Mouse (Mus musculus) heart, postnatal 14 days (tissue): ENCODE measurements around the gene Olfr592. TPM values are rescaled to one million over a fixed set of nuclear protein-coding genes. Genes with fewer than 3 reads are reported as not detected.
"Not testable (repeated sequence)": the region's sequence is repeated elsewhere in the genome, so short reads cannot be mapped to it uniquely, and the experiment has no call there.

Experiments used
- DNase-seq, 2 experiments: peaks; one replicate each; pipeline ENCODE4 v3.0.0; 2021 to 2022
- intact Hi-C: fragments of 180-260 bp; cut with DNase I; formaldehyde crosslinking; loops from one replicate; pipeline ENCODE4 v1.15.1; 2025
- long read RNA-seq, 2 experiments: library from polyadenylated mRNA; stranded (forward); transcript quantifications; one replicate each; pipeline ENCODE4 v2.0.0; 2021
- total RNA-seq, 2 experiments: library from RNA; stranded (reverse); gene quantifications; 2 replicates each; pipeline ENCODE4 v1.2.3; 2021

The Olfr592 gene
- not detected for total RNA-seq
- long read RNA-seq, experiment 1, result 0 reads
- long read RNA-seq, experiment 2, result 0 reads

GRCm38 (mm10) chr7:103184503-103184902, at the start of gene Olfr592:
Olfr592 (plus strand) TSS chr7:103184803.
- intact Hi-C loops, DNase-seq: not testable (repeated sequence)

DNA sequence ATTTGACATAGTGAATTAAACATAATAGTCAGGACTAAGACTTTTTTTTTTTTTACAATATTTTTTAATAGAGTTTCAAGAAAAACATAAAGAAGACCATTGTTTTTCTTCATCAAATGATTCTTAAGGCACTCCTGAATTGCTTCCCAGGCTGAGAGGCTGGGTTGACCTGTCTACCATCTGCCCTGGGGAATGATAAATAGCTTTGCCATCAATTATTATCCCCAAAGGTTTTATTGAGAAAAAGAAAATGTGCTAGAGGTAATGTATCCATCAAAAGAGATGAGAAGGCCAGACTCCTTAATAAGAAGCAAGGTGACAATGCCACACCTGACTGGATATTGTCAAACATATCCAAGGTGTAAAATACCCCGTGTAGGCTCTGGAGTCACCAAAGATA, 44.0 kb upstream of the Olfr592 start, which contains the start of gene Olfr588-ps1:
TSS of gene Olfr588-ps1 (plus strand) at position 301 of the 400 bp plus-strand sequence.
- intact Hi-C loops, result no loop called here
- no peak for DNase-seq

- no peak for DNase-seq
- intact Hi-C loops, result no loop called here
These were observed 28.3 kb upstream of the Olfr592 start, which contains the start of gene Olfr589 for GRCm38 (mm10) chr7:103156256-103156655. Olfr589 (minus strand) TSS chr7:103156356.

DNA sequence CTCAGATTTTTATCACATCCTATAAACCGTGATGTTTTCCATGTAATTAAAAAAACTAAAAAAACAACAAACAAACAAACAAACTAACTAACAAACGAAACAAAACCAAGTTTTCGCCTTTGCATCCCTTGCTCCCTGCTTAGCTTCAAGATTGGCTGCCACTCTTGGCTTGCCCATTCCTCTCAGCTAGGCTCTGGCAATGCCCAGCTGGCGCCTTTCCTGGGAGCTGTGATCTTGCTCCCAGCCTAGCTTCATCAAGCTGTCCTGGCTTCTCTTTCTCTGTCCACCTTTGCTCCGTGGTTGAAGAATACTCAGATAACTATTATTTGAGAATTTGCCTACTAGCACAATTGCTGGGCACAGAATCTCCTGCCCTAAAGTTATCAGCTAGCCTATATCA, 14.9 kb upstream of the Olfr592 start:
- no peak for DNase-seq
- intact Hi-C loops, result no loop called here

DNA sequence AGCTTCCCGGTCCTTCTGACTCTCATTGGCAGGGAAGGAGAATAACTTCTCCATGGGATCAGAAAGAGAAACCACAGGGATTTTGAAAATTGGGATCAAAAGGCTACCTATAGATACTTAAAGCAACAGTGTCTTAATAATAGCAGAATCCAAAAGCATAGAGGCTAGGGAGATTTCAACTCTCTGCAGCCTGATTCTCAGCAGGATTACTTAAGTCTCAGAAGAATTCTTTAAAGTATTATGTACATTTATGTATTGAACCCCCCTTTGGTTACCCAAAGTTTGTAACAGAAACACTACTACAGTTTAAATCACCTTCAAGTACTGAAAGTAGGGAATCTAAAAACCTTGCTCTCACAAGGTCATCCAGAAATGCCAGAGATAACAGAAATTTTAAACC, 6.4 kb upstream of the Olfr592 start, which contains the start of gene Olfr591:
TSS of gene Olfr591 (minus strand) at position 101 of the 400 bp plus-strand sequence.
- no peak for DNase-seq
- intact Hi-C loops, result no loop called here

GRCm38 (mm10) chr7:103211562-103211961, 27.0 kb downstream of the Olfr592 start, which contains the start of gene Olfr593:
Olfr593 (plus strand) TSS chr7:103211862.
- intact Hi-C loops, result no loop called here
- no peak for DNase-seq

DNA sequence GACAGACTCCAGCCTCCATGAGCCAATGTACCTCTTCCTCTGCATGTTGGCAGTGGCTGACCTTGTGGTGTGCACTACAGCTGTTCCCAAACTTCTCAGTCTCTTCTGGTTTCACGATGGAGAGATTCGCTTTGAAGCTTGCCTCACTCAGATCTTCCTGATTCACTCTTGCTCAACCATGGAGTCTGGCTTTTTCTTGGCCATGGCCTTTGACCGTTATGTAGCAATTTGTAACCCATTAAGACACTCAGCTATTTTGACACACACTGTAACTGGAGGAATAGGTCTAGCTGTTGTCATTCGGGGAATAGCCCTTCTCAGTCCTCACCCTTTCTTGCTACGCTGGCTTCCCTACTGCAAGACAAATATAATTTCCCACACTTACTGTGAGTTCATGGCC, 27.4 kb downstream of the Olfr592 start:
- intact Hi-C loops, result not testable (repeated sequence)

GRCm38 (mm10) chr7:103216696-103217095, 32.1 kb downstream of the Olfr592 start, which contains the start of gene Olfr594:
Olfr594 (plus strand) TSS chr7:103216996.
- intact Hi-C loops, result no loop called here
- DNase-seq, result no peak

More for the DNA sequence above, 27.4 kb downstream of the Olfr592 start:
- DNase-seq, result not testable (repeated sequence)

Other genes with a start within 250 kb of the Olfr592 start
- gene Olfr573-ps1, start 242.2 kb upstream of the Olfr592 start, total RNA-seq, result not detected
- gene Olfr574, start 236.3 kb upstream of the Olfr592 start, total RNA-seq, result not detected
- not detected for gene Olfr575, start 226.0 kb upstream of the Olfr592 start, total RNA-seq
- gene Olfr576, start 222.1 kb upstream of the Olfr592 start, total RNA-seq, result not detected
- gene Olfr577, start 208.9 kb upstream of the Olfr592 start, total RNA-seq, result not detected
- not detected for gene Olfr578, start 195.5 kb upstream of the Olfr592 start, total RNA-seq
- not detected for gene Olfr582, start 146.8 kb upstream of the Olfr592 start, total RNA-seq
- gene Olfr583, start 133.5 kb upstream of the Olfr592 start, total RNA-seq, result not detected
- not detected for gene Olfr584, start 102.9 kb upstream of the Olfr592 start, total RNA-seq
- not detected for gene Olfr585, start 87.1 kb upstream of the Olfr592 start, total RNA-seq
- not detected for gene Olfr586, start 59.2 kb upstream of the Olfr592 start, total RNA-seq
- not detected for gene Olfr588-ps1, start 43.9 kb upstream of the Olfr592 start, total RNA-seq
- gene Olfr589, start 28.4 kb upstream of the Olfr592 start, total RNA-seq, result not detected
- not detected for gene Olfr591, start 6.5 kb upstream of the Olfr592 start, total RNA-seq
- not detected for gene Olfr593, start 27.1 kb downstream of the Olfr592 start, total RNA-seq
- not detected for gene Olfr594, start 32.2 kb downstream of the Olfr592 start, total RNA-seq
- not detected for gene Usp17ld, start 67.7 kb downstream of the Olfr592 start, total RNA-seq
- gene Olfr596, start 120.8 kb downstream of the Olfr592 start, total RNA-seq, result not detected
- gene Olfr597, start 131.5 kb downstream of the Olfr592 start, total RNA-seq, result not detected
- gene Olfr598, start 138.8 kb downstream of the Olfr592 start, total RNA-seq, result not detected
- gene Olfr599, start 151.1 kb downstream of the Olfr592 start, total RNA-seq, result not detected
- gene Olfr600, start 164.9 kb downstream of the Olfr592 start, total RNA-seq, result not detected
- not detected for gene Olfr601, start 177.9 kb downstream of the Olfr592 start, total RNA-seq
- gene Olfr603, start 201.4 kb downstream of the Olfr592 start, total RNA-seq, result not detected
- gene Usp17lc, start 230.3 kb downstream of the Olfr592 start, total RNA-seq, result not detected